Mouse (Mus musculus) CH12.LX (cell line): ENCODE measurements around the gene Ccdc88c. TPM values are rescaled to one million over a fixed set of nuclear protein-coding genes. Genes with fewer than 3 reads are reported as not detected.

Experiments used
- DNase-seq: peaks from one replicate; pipeline ENCODE4 v3.0.0-alpha.2; 2013; ENCODE audit errors: extremely low read depth
- H3K27ac ChIP-seq: 2 replicates; pipeline ENCODE4 v1.5.1; 2012; ENCODE audit warnings: low read depth, mild to moderate bottlenecking, control low read depth, moderate library complexity; ENCODE audit not compliant: insufficient read depth
- H3K27me3 ChIP-seq: replicated peaks from 2 replicates; pipeline ENCODE3; 2012; ENCODE audit warnings: inconsistent platforms
- H3K36me3 ChIP-seq, 2 experiments: replicated peaks in 1 of 2; 2 replicates each; pipeline versions ENCODE3 to v1.6.1; 2012; ENCODE audit warnings: inconsistent platforms in 1 of 2, low read length in 1 of 2, mild to moderate bottlenecking in 1 of 2, mixed read lengths in 1 of 2, moderate library complexity in 1 of 2; ENCODE audit not compliant: control insufficient read depth in 1 of 2, insufficient read depth in 1 of 2
- H3K4me1 ChIP-seq, 2 experiments: 2 replicates each; pipeline ENCODE4 v1.6.1; 2012; ENCODE audit warnings: inconsistent platforms in 1 of 2, moderate library complexity in 1 of 2; ENCODE audit not compliant: insufficient read depth in 2 of 2, control insufficient read depth in 1 of 2
- H3K4me2 ChIP-seq: 2 replicates; pipeline ENCODE4 v1.6.1; 2012; ENCODE audit warnings: low read depth, mild to moderate bottlenecking, control low read depth; ENCODE audit not compliant: poor library complexity, insufficient read depth, severe bottlenecking
- H3K4me3 ChIP-seq, 3 experiments: fragments of 150-350 bp in 1 of 3; sonication (generic) in 1 of 3; replicated peaks in 1 of 3; 2 replicates each; pipeline versions ENCODE3 to v1.5.1; 2011 to 2012; ENCODE audit warnings: low read depth in 2 of 3, low read length in 2 of 3, mild to moderate bottlenecking in 2 of 3, moderate library complexity in 2 of 3, control low read depth in 1 of 3, improper control_type of control experiment in 1 of 3, inconsistent platforms in 1 of 3, mixed read lengths in 1 of 3; ENCODE audit not compliant: poor library complexity in 1 of 3
- H3K79me2 ChIP-seq: replicated peaks from 2 replicates; pipeline ENCODE4 v1.6.1; 2012; ENCODE audit warnings: mild to moderate bottlenecking, moderate library complexity; ENCODE audit not compliant: control insufficient read depth, poor library complexity, insufficient read depth, severe bottlenecking; ENCODE audit errors: extremely low read depth
- H3K9ac ChIP-seq: 2 replicates; pipeline ENCODE4 v1.6.1; 2012; ENCODE audit warnings: low read depth, mild to moderate bottlenecking, control low read depth, moderate library complexity; ENCODE audit not compliant: insufficient read depth
- H3K9me3 ChIP-seq: replicated peaks from 2 replicates; pipeline ENCODE3; 2012; ENCODE audit warnings: low read length, inconsistent platforms, mixed read lengths
- BHLHE40 ChIP-seq: IDR thresholded peaks from 2 replicates; pipeline ENCODE4 v1.6.1; 2011; ENCODE audit warnings: mild to moderate bottlenecking, low read depth, low read length, improper control_type of control experiment
- CHD2 ChIP-seq: IDR thresholded peaks from 2 replicates; pipeline ENCODE4 v1.6.1; 2011; ENCODE audit warnings: low read length, improper control_type of control experiment
- CTCF ChIP-seq, 2 experiments: IDR thresholded peaks in 1 of 2; conservative IDR thresholded peaks in 1 of 2; 2 replicates each; pipeline ENCODE4 v1.5.1; 2011 to 2012; ENCODE audit warnings: low read depth in 2 of 2, low read length in 2 of 2, improper control_type of control experiment in 1 of 2, inconsistent platforms in 1 of 2, mild to moderate bottlenecking in 1 of 2, moderate library complexity in 1 of 2
- EP300 ChIP-seq: IDR thresholded peaks from 2 replicates; pipeline ENCODE4 v1.6.1; 2011; ENCODE audit warnings: low read length, improper control_type of control experiment
- ETS1 ChIP-seq: conservative IDR thresholded peaks from 2 replicates; pipeline ENCODE4 v1.6.1; 2012; ENCODE audit warnings: low read depth, mild to moderate bottlenecking, inconsistent platforms, low read length, improper control_type of control experiment, moderate library complexity
- HCFC1 ChIP-seq: IDR thresholded peaks from 2 replicates; pipeline ENCODE4 v1.6.1; 2012; ENCODE audit warnings: low read depth, mild to moderate bottlenecking, inconsistent platforms, low read length, improper control_type of control experiment
- IRF4 ChIP-seq: IDR thresholded peaks from 2 replicates; pipeline ENCODE4 v1.6.1; 2014; ENCODE audit warnings: low read depth, mild to moderate bottlenecking, inconsistent platforms, low read length, improper control_type of control experiment
- JUND ChIP-seq: conservative IDR thresholded peaks from 2 replicates; pipeline ENCODE4 v1.6.1; 2011; ENCODE audit warnings: low read depth, low read length, improper control_type of control experiment
- MAFK ChIP-seq: IDR thresholded peaks from 2 replicates; pipeline ENCODE4 v1.6.1; 2011; ENCODE audit warnings: low read length, improper control_type of control experiment; ENCODE audit not compliant: insufficient replicate concordance
- MAX ChIP-seq: IDR thresholded peaks from 2 replicates; pipeline ENCODE4 v1.6.1; 2011; ENCODE audit warnings: low read length, improper control_type of control experiment
- MEF2A ChIP-seq: IDR thresholded peaks from 2 replicates; pipeline ENCODE4 v1.6.1; 2014; ENCODE audit warnings: low read depth, mild to moderate bottlenecking, inconsistent platforms, low read length, improper control_type of control experiment, borderline replicate concordance
- MYC ChIP-seq: IDR thresholded peaks from 2 replicates; pipeline ENCODE4 v1.6.1; 2011; ENCODE audit warnings: low read depth, mild to moderate bottlenecking, improper control_type of control experiment, low read length
- NRF1 ChIP-seq: IDR thresholded peaks from 2 replicates; pipeline ENCODE4 v1.6.1; 2014; ENCODE audit warnings: low read depth, mild to moderate bottlenecking, inconsistent platforms, low read length, improper control_type of control experiment, moderate library complexity
- SIN3A ChIP-seq: IDR thresholded peaks from 2 replicates; pipeline ENCODE4 v1.6.1; 2012; ENCODE audit warnings: low read length, improper control_type of control experiment, inconsistent platforms
- TBP ChIP-seq: conservative IDR thresholded peaks from 2 replicates; pipeline ENCODE4 v1.6.1; 2011; ENCODE audit warnings: low read depth, low read length, improper control_type of control experiment
- UBTF ChIP-seq: IDR thresholded peaks from 2 replicates; pipeline ENCODE4 v1.6.1; 2012; ENCODE audit warnings: low read depth, mild to moderate bottlenecking, inconsistent platforms, low read length, improper control_type of control experiment, moderate library complexity
- USF2 ChIP-seq: conservative IDR thresholded peaks from 2 replicates; pipeline ENCODE4 v1.6.1; 2011; ENCODE audit warnings: low read depth, low read length, improper control_type of control experiment
- ZKSCAN1 ChIP-seq: IDR thresholded peaks from 2 replicates; pipeline ENCODE4 v1.6.1; 2012; ENCODE audit warnings: low read depth, inconsistent platforms, low read length, improper control_type of control experiment, borderline replicate concordance
- dilution Hi-C: fragments of 300-500 bp; cut with MboI; formaldehyde crosslinking; loops from 2 replicates; pipeline ENCODE4 v1.14.3; 2020; ENCODE audit warnings: low sequenced_read_pairs; ENCODE audit not compliant: extremely low pct_unique_long_range_greater_than_20kb, extremely low pct_ligation_motif_present
- in situ Hi-C: fragments of 300-500 bp; cut with MboI; formaldehyde crosslinking; loops from 3 replicates; pipeline ENCODE4 v1.14.3; 2019; ENCODE audit warnings: low sequenced_read_pairs, low pct_ligation_motif_present, low pct_unique_long_range_greater_than_20kb, mixed read lengths
- polyA plus RNA-seq: library from polyadenylated mRNA; unstranded; fragments of >175 nt; gene quantifications from 2 replicates; pipeline ENCODE4 v1.2.1, GENCODE M21; 2012; ENCODE audit warnings: low read depth; ENCODE audit not compliant: insufficient read length
- total RNA-seq, 2 experiments: library from RNA; depleted of rRNA; stranded (reverse); fragments of 300-350 nt in 1 of 2; fragments of >200 nt in 1 of 2; gene quantifications; 2 replicates each; pipeline ENCODE4 v1.2.3; 2012 to 2014

Ccdc88c gene
- total and polyA plus RNA-seq, 3 experiments: 20.3 to 32.7 (median 24.9) TPM

GRCm38 (mm10) chr12:100986423-100986822 is 42.4 kb downstream of the Ccdc88c start:
- no peak overlapping the region for H3K4me3 ChIP-seq
- peaks cover 9 to 66% of the 10 kb centered on the region in 2 experiments for H3K4me1 ChIP-seq
- H3K79me2 ChIP-seq: peaks cover 5% of the 10 kb centered on the region; the same call in 1 of the 2 replicates
- no peak overlapping the region for H3K4me2 ChIP-seq
- TF ChIP-seq CTCF (conservative IDR thresholded peaks at IDR 0.05 in 1 of 2, IDR thresholded peaks at IDR 0.05 in 1 of 2; ENCODE audit: low read depth in 2 of 2, low read length in 2 of 2): no peak
- TF ChIP-seq MYC: no peak
- TF ChIP-seq SIN3A: no peak
- TF ChIP-seq UBTF: no peak
- no peak for TF ChIP-seq JUND
- TF ChIP-seq MAFK: no peak
- no peak for TF ChIP-seq IRF4
- no peak for TF ChIP-seq HCFC1
- no peak for TF ChIP-seq ETS1
- in situ Hi-C loops: no loop called here
- no peaks in the 10 kb centered on the region for H3K9me3 ChIP-seq
- dilution Hi-C loops: no loop called here
- no peak overlapping the region for H3K9ac ChIP-seq
- no peaks in the 10 kb centered on the region for H3K27me3 ChIP-seq
- H3K27ac ChIP-seq: no peak overlapping the region
- H3K36me3 ChIP-seq: peaks cover 21 to 73% of the 10 kb centered on the region in 2 experiments
- no peak for DNase-seq

- H3K79me2 ChIP-seq: peaks cover 5% of the 10 kb centered on the region; the same call in 1 of the 2 replicates
- peaks cover 25 to 73% of the 10 kb centered on the region in 2 experiments for H3K36me3 ChIP-seq
- H3K4me2 ChIP-seq: no peak overlapping the region
- no peaks in the 10 kb centered on the region for H3K9me3 ChIP-seq
- peaks cover 9 to 59% of the 10 kb centered on the region in 2 experiments for H3K4me1 ChIP-seq
- dilution Hi-C loops (no loop called here), in situ Hi-C loops (no loop called here)
- H3K4me3 ChIP-seq: no peak overlapping the region
- no peak for TF ChIP-seq MEF2A
- no peak for TF ChIP-seq ETS1
- no peak for TF ChIP-seq USF2
- TF ChIP-seq TBP: no peak
- no peak for TF ChIP-seq BHLHE40
- no peak for TF ChIP-seq EP300
- TF ChIP-seq CTCF (conservative IDR thresholded peaks at IDR 0.05 in 1 of 2, IDR thresholded peaks at IDR 0.05 in 1 of 2; ENCODE audit: low read depth in 2 of 2, low read length in 2 of 2): no peak
- TF ChIP-seq MAX: no peak
- no peak for TF ChIP-seq CHD2
- no peak for TF ChIP-seq NRF1
- no peak for TF ChIP-seq IRF4
- no peak for TF ChIP-seq ZKSCAN1
- DNase-seq: no peak
- no peak overlapping the region for H3K9ac ChIP-seq
- no peak overlapping the region for H3K27ac ChIP-seq
- no peaks in the 10 kb centered on the region for H3K27me3 ChIP-seq
Observed at GRCm38 (mm10) chr12:100985793-100986157, 43.1 kb downstream of the Ccdc88c start.
